Mouse (Mus musculus): ENCODE measurements around the gene Lsm3.

- no peak for TF ChIP-seq POLR2A (IDR thresholded peaks at IDR 0.05; ENCODE audit: insufficient read depth, low read depth, low read length)
- no peak for TF ChIP-seq CTCF (IDR thresholded peaks at IDR 0.05; ENCODE audit: insufficient read depth, low read depth, low read length)
Observed at GRCm38 (mm10) chr6:91522816-91523215, 7.1 kb downstream of the Lsm3 start.

Data from olfactory bulb, adult 2 months (tissue).